Mouse (Mus musculus) C2C12 (cell line): ENCODE data around the gene Mgmt.

Experiments
- CEBPB ChIP-seq: IDR thresholded peaks from one replicate; pipeline ENCODE4 v1.6.1; 2011; ENCODE audit warnings: low read depth, mild to moderate bottlenecking, control low read depth, moderate library complexity
- CTCF ChIP-seq: IDR thresholded peaks from one replicate; pipeline ENCODE4 v1.5.1; 2011; ENCODE audit not compliant: control insufficient read depth, insufficient read depth, insufficient read length
- MAX ChIP-seq: IDR thresholded peaks from one replicate; pipeline ENCODE4 v1.6.1; 2011; ENCODE audit warnings: mild to moderate bottlenecking, control low read depth

- TF ChIP-seq CTCF (no peak), CEBPB (no peak), MAX (no peak)
Observed at GRCm38 (mm10) chr7:137087136-137087535, 192.7 kb downstream of the Mgmt start.
